Mouse (Mus musculus) inflammation-experienced regulatory T-cells, adult 6 months (primary cell): ENCODE measurements around the gene Nyap2. TPM values are rescaled to one million over a fixed set of nuclear protein-coding genes. Genes with fewer than 3 reads are reported as not detected.
A peak's percentile ranks its signal among the peaks of the same experiment; 100 is the strongest.
"Not testable (repeated sequence)": the region's sequence is repeated elsewhere in the genome, so short reads cannot be mapped to it uniquely, and the experiment has no call there.

ENCODE experiments used
- ATAC-seq: one replicate; pipeline ENCODE4 v1.8.0; 2017
- polyA plus RNA-seq, 3 experiments: library from polyadenylated mRNA; unstranded; fragments of 100-300 nt; shearing (Covaris generic); gene quantifications; one replicate each; pipeline ENCODE4 v1.2.1; 2017

Gene Nyap2
- polyA plus RNA-seq, 3 experiments from 2014 or later = not detected

DNA sequence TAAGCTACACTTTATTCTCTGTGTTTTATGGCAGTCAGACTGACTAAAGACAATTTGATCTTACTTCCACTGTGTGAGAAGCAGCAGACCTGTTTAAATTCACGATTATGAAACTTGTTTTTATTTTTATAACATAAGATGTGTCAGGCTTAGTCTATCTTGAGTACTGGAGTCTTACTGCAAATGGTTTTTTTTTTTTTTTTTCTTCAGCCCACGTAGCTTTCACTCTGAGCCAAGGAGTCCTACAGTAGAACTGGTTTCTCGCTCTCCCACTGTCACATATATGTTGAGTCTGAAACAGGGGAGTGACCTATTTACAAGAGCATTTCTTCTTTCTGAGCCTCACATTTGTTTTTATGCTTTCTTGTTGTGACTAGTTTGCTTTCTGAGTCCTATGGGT is 103.9 kb downstream of the Nyap2 start:
- no peak for ATAC-seq

DNA sequence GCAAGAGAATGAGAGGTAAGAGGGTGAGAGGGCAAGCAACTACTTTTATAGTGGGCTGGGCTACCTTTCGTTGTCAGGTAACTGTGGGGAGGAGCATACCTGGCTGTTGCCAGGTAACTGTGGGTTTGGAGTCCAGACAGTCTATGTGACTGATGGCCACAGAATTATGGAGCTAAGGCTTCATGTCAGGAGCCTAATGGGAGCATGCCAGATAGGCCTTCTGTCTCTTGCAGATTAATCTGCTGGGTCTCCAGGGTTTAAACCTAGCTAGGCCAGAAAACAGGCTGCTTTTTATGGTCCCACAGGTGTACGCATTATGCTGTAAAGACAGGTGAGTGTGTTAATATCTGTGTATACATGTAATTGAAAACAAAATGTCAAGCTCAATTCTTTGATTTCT is 132.8 kb downstream of the Nyap2 start:
- ATAC-seq = no peak

- no peak for ATAC-seq
Measured at GRCm38 (mm10) chr1:81211491-81211890, 134.7 kb downstream of the Nyap2 start.

DNA sequence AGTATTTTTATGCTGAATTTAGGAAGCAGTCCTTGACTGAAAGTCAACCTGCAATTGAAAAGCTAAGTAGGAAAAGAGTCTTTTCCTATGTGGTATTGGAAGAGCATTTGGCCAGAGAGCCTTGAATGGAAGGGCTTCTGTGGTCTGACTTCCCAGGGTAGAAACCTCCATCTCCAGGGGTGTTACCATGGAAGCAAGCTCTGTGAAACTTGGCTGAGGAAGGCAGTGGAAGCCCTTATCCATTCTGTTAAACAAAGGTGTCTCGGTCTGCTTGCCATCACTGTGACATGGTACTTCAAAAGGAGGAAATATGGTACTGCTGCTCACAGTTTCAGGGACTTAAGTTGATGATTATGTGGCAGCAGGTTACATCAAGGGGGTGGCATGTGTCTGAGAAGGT is 143.0 kb downstream of the Nyap2 start:
- no peak for ATAC-seq

DNA sequence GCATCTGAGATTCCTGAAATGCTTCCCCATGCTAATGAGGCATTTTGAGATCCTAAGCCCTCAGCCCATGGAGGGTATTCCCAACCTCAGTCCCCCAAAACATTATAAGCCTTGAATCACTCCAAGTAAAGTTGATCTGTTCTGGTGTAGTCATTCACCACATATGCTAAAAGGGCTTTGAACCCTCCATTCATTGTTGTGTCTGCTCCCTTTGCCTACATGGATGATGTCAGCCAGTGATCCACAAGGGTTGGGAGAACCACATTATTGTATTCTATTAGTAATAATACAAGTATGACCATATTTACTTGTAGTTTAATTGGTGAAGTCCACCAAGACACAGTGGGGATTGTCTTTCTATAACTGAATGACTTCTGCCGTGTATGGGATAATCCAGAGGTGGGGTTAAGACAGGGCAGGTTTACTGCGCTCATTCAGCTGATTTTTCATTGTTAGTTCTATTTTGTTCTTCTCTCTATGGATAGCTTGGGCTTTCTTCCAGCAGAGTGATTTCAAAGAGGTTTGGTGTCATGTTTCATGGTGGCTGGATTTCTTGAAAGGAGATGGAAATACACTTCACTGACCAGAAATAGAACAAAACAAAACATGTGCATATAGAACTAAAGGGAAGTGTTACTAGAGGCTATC is 155.1 kb downstream of the Nyap2 start:
- no peak for ATAC-seq

GRCm38 (mm10) chr1:81232407-81232789 is 155.6 kb downstream of the Nyap2 start:
- ATAC-seq = not testable (repeated sequence)

GRCm38 (mm10) chr1:81248447-81249205 is 171.9 kb downstream of the Nyap2 start:
- ATAC-seq = no peak

- ATAC-seq = no peak
Measured at GRCm38 (mm10) chr1:81250068-81250467, 173.3 kb downstream of the Nyap2 start.

- ATAC-seq = no peak
Measured at GRCm38 (mm10) chr1:81266441-81266840, 189.7 kb downstream of the Nyap2 start.

- ATAC-seq = no peak
Measured at GRCm38 (mm10) chr1:81280978-81281377, 204.2 kb downstream of the Nyap2 start.

DNA sequence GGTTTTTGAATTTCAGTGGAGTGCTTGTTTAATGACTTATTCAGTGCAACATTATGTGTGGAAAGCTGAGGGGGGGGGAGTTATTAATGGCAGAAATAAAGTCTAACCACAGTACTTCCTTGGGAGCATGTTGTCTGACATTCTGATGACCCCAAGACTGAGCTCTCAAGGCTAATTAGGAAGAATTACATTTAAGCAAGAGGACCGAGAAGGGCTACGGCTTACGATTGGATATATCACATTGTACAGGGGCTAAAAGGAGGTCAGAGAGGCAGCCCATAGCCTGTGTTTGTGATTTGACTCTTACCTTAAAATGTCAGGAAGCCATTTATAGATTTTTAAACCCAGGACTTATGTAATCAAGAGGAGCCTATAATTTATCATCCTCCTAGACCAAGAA is 208.9 kb downstream of the Nyap2 start:
- ATAC-seq = no peak

DNA sequence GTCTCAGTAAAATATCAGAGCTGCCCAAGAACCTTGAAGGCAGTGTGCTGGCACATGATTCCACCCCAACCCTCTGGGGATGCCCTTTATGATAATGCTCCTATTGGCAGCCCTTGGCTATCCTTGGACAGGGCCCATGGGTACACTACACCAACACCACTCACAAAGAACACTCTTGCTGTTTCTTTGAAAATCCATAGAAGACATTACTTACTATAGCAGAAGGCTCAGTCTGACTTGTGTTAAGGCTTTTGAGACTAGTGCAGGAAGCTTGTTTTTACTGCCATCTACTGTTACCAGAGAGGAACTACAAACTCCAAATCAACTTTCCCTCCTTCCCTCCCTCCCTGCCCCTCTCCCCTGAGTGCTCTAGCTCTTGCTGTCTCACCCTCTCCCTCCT is 210.3 kb downstream of the Nyap2 start:
- peak; percentile 61 for ATAC-seq

- no peak for ATAC-seq
Measured at GRCm38 (mm10) chr1:81300735-81301134, 224.0 kb downstream of the Nyap2 start.

- ATAC-seq = no peak
Measured at GRCm38 (mm10) chr1:81301661-81302060, 224.9 kb downstream of the Nyap2 start.

DNA sequence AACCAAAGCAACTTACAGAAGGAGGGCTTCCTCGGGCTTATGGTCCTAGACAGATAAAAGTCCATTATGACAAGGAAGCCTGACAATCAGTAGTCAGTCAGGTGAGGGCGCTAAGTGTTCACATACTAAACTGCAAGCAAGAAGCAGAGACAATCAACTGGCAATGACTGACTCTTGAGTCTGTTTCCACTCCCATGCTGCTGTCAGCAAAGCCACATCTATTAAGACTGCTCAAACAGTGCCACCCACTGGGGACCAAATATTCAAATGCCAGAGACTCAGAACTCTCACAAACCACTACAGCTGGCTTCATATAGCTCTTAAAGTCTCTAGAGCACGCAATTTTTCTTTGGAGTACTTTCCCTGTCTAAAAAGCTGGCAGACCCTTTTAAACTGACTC is 226.6 kb downstream of the Nyap2 start:
- ATAC-seq = no peak

- ATAC-seq = no peak
Measured at GRCm38 (mm10) chr1:81307407-81307806, 230.7 kb downstream of the Nyap2 start.

- ATAC-seq = no peak
Measured at GRCm38 (mm10) chr1:81307934-81308333, 231.2 kb downstream of the Nyap2 start.

DNA sequence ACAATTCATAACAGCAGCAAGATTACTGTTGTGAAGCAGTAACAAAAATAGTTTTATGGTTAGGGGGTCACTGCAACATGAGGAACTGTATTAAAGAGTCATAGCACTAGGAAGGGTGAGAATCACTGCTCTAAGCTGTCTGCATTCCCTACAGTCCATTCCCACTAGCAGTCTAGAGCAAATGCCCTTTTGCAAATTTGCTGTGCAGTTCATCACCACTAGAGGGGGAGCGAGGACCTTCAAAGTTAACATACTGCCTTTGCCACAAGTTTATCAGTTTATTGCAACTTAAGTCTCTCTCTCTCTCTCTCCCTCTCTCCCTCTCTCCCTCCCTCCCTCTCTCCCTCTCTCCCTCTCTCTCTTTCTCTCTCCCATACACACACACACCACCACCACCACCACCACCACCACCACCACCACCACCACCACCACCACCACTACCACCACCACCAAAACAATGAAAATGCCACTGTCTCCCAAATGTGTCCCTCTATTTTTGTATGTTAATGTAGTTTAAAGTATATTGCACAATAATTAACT is 233.4 kb downstream of the Nyap2 start:
- peak; percentile 52 for ATAC-seq

GRCm38 (mm10) chr1:81316403-81316994 is 239.7 kb downstream of the Nyap2 start:
- no peak for ATAC-seq

GRCm38 (mm10) chr1:81316995-81317413 is 240.3 kb downstream of the Nyap2 start:
- ATAC-seq = no peak

GRCm38 (mm10) chr1:81387722-81388121 is 311.0 kb downstream of the Nyap2 start:
- no peak for ATAC-seq
